37 mouse cellular contexts compared by ENCODE assay signal in the genomic region with DNA sequence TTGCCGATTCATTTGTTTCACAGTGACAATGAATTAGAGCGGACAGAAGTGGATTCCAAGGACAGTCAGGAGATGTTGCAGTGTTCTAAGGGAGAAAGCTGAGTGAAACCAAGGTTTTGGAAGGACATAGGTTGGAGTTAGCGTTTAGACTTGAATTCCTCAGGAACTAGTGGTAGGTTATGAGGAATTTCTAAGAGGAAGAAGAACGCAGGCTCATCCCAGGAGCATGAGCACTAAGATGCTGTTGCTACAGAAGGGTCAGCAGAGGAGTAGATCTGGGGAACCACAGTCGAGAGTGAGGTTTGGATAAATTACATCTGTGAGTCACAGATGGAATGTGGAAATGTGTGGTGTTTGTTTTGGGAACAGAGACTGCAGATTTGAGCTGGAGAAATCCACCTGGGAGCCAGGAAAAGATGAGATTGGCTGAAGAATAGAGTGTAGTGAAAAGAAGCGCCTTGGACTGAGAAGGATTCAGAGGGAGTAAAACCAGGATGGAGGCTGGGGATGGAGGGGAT. TPM values are rescaled to one million over a fixed set of nuclear protein-coding genes. Genes with fewer than 3 reads are reported as not detected.
A peak's percentile ranks its signal among the peaks of the same experiment; 100 is the strongest.
DNase-seq lines count a peak whose midpoint lies in the region; ATAC-seq and TF ChIP-seq lines count a peak whose summit lies in the region.
"Had no signal": no experiment of that assay in that cellular context is flagged by ENCODE, and none has a peak within 500 bp of the region (broad histone marks: within the 10 kb centered on the region; RNA-seq: fewer than 3 reads in every experiment).

No protein-coding gene starts in this region.

- no peak overlapping the region for H3ac ChIP-seq in C2C12 (ENCODE audit: control insufficient read depth, insufficient read length, low read depth)

- WGBS in forebrain, embryonic 11.5 days, result 85% methylated on average over 6 of the region's 6 CpGs

- no peaks in the 10 kb centered on the region for H3K79me3 ChIP-seq in C2C12 (ENCODE audit: low read depth)

- H3K79me2 ChIP-seq in C2C12 (ENCODE audit: control insufficient read depth, insufficient read depth), result peaks cover 14% of the 10 kb centered on the region

- ATAC-seq in forebrain, embryonic 11.5 days (replicated peaks; ENCODE audit: low FRiP score), result no peak
- ATAC-seq: activated CD4-positive, CD25-positive, alpha-beta regulatory T cell, adult 4 months; forebrain, postnatal 0 days; hindbrain, embryonic 16.5 days had no signal

- H3K27me3 ChIP-seq in C2C12 (ENCODE audit: control insufficient read depth, insufficient read depth, insufficient read length), result no peaks in the 10 kb centered on the region
- peaks cover 3% of the 10 kb centered on the region; the same call in 1 of the 2 replicates for H3K27me3 ChIP-seq in forebrain, embryonic 11.5 days (ENCODE audit: control insufficient read depth, insufficient read depth, low read length)
- H3K27me3 ChIP-seq: embryonic facial prominence, embryonic 13.5 days; heart, embryonic 13.5 days; limb, embryonic 13.5 days; lung, embryonic 15.5 days; neural tube, embryonic 13.5 days; stomach, embryonic 15.5 days had no signal

- no peak overlapping the region for H3K4me2 ChIP-seq in forebrain, embryonic 11.5 days (ENCODE audit: low read depth, low read length, severe bottlenecking)
- H3K4me2 ChIP-seq: embryonic facial prominence, embryonic 13.5 days; forebrain, embryonic 12.5 days; heart, embryonic 13.5 days; limb, embryonic 13.5 days; lung, embryonic 15.5 days; midbrain, embryonic 11.5 days; neural tube, embryonic 13.5 days; stomach, embryonic 15.5 days had no signal

- intact Hi-C loops in heart, postnatal 36 days (cut with DNase I), result no loop called here

- H3K27ac ChIP-seq in forebrain, embryonic 11.5 days (ENCODE audit: low read depth, low read length), result no peak overlapping the region
- H3K27ac ChIP-seq: embryonic facial prominence, embryonic 13.5 days; forebrain, embryonic 12.5 days; heart, embryonic 13.5 days; layer of hippocampus, adult 2 months; left cerebral cortex, adult 2 months; limb, embryonic 13.5 days; liver, embryonic 14.5 days; lung, embryonic 15.5 days; neural tube, embryonic 13.5 days; stomach, embryonic 15.5 days had no signal

- TF ChIP-seq CTCF in C2C12 (IDR thresholded peaks at IDR 0.05; ENCODE audit: control insufficient read depth, insufficient read depth, insufficient read length), result no peak

- H3K9ac ChIP-seq in forebrain, embryonic 11.5 days (ENCODE audit: low read length), result no peak overlapping the region
- H3K9ac ChIP-seq: embryonic facial prominence, embryonic 13.5 days; forebrain, embryonic 12.5 days; forebrain, postnatal 0 days; heart, embryonic 13.5 days; limb, embryonic 13.5 days; liver, embryonic 14.5 days; lung, embryonic 15.5 days; neural tube, embryonic 13.5 days; stomach, embryonic 15.5 days had no signal

- H3K9me3 ChIP-seq in forebrain, embryonic 11.5 days (ENCODE audit: control insufficient read depth, low read length), result no peaks in the 10 kb centered on the region
- H3K9me3 ChIP-seq: embryonic facial prominence, embryonic 13.5 days; forebrain, embryonic 12.5 days; heart, embryonic 13.5 days; limb, embryonic 13.5 days; lung, embryonic 15.5 days; neural tube, embryonic 13.5 days; stomach, embryonic 15.5 days had no signal

- peak; percentile 29 to 39 for DNase-seq in heart, adult 18-20 months
- no peak for DNase-seq in heart, postnatal 36 days
- DNase-seq in 3134 (ENCODE audit: extremely low read depth, insufficient read length, low spot score), result peak; percentile 36
- DNase-seq in brain, adult 2 months (ENCODE audit: low read depth, low spot score), result peak; percentile 25
- no peak for DNase-seq in forebrain, embryonic 11.5 days (ENCODE audit: low spot score)
- no peak for DNase-seq in ovary, postnatal 14 days (ENCODE audit: low spot score)
- DNase-seq: adrenal gland, adult 8-10 months; cerebellum, adult 11-12 months; cerebellum, postnatal 10 days; forebrain, postnatal 0 days; gastrocnemius, postnatal 36 days; heart, postnatal 10 days; kidney, adult 18-20 months; kidney, postnatal 36 days; right cerebral cortex, postnatal 25 days had no signal

- H3K4me1 ChIP-seq in forebrain, embryonic 11.5 days (replicated peaks; ENCODE audit: control insufficient read depth, insufficient read depth, low read length), result peaks cover 14% of the 10 kb centered on the region

- H3K4me3 ChIP-seq in C2C12 (ENCODE audit: insufficient read depth, poor library complexity, severe bottlenecking), result no peak overlapping the region
- no peak overlapping the region for H3K4me3 ChIP-seq in forebrain, embryonic 11.5 days (ENCODE audit: low read depth, low read length)
- H3K4me3 ChIP-seq: embryonic facial prominence, embryonic 13.5 days; erythroblast, embryonic 14.5 days; forebrain, embryonic 12.5 days; heart, embryonic 13.5 days; layer of hippocampus, adult 2 months; left cerebral cortex, adult 2 months; limb, embryonic 13.5 days; lung, embryonic 15.5 days; neural tube, embryonic 13.5 days; stomach, embryonic 15.5 days had no signal

- H3K36me3 ChIP-seq in C2C12 (ENCODE audit: control insufficient read depth, insufficient read depth), result peaks cover 45% of the 10 kb centered on the region
- H3K36me3 ChIP-seq in forebrain, embryonic 11.5 days (ENCODE audit: control insufficient read depth, insufficient read depth, low read length), result no peaks in the 10 kb centered on the region
- H3K36me3 ChIP-seq: embryonic facial prominence, embryonic 13.5 days; forebrain, embryonic 12.5 days; lung, embryonic 15.5 days; neural tube, embryonic 13.5 days; stomach, embryonic 15.5 days had no signal

TF ChIP-seq in C2C12, 6 proteins besides CTCF, POLR2A, EP300 and RAD21:
- TF ChIP-seq MAX (IDR thresholded peaks at IDR 0.05), result no peak
- TF ChIP-seq FOSL1 (IDR thresholded peaks at IDR 0.05; ENCODE audit: insufficient read depth, low read length, poor library complexity, severe bottlenecking), result no peak
- peak; percentile 11 for TF ChIP-seq CEBPB (IDR thresholded peaks at IDR 0.05; ENCODE audit: low read depth)

RNA-seq across cellular contexts. Expression of a gene that starts 7.0 kb away (rescaled TPM):
- not detected for total RNA-seq in heart, adult 18-20 months (2021)
- total RNA-seq in heart, postnatal 36 days (2021), result under 1 TPM in 1 of 2 experiments, not detected in 1; 0.14 TPM
- polyA plus RNA-seq in C2C12 (2012; fragmentation: generic; extraction: Trizol), result 0.04 TPM
- polyA plus RNA-seq in forebrain, embryonic 11.5 days (2014; fragmentation: Nextera tagmentation; extraction: Ambion mirVana), result not detected in 2 replicates
- total RNA-seq: adrenal gland, adult 8-10 months; common myeloid progenitor, adult 5-6 weeks; gastrocnemius, postnatal 36 days; heart, adult 8-10 months; layer of hippocampus, adult 2 months; layer of hippocampus, postnatal 14 days; left cerebral cortex, adult 2 months; left cerebral cortex, postnatal 36 days had no signal
- polyA plus RNA-seq: embryonic facial prominence, embryonic 13.5 days; erythroblast, embryonic 14.5 days; forebrain, postnatal 0 days; heart, embryonic 13.5 days; hindbrain, embryonic 16.5 days; intestine, embryonic 14.5 days; kidney, embryonic 16.5 days; limb, embryonic 13.5 days; lung, embryonic 15.5 days; midbrain, embryonic 11.5 days; midbrain, postnatal 0 days; neural tube, embryonic 13.5 days; stomach, embryonic 15.5 days had no signal

RNA-seq across cellular contexts. Expression of a gene that starts 19.1 kb away (rescaled TPM):
- total RNA-seq in heart, adult 18-20 months (2021), result 1 to 10 TPM; 3.3 to 4.4 TPM
- total RNA-seq in heart, postnatal 36 days (2021), result 1 to 10 TPM; 2.5 to 3.8 TPM
- 101 TPM for polyA plus RNA-seq in C2C12 (2012; fragmentation: generic; extraction: Trizol)
- polyA plus RNA-seq in forebrain, embryonic 11.5 days (2014; fragmentation: Nextera tagmentation; extraction: Ambion mirVana), result 75.5 and 79.1 TPM in 2 replicates

RNA-seq across cellular contexts. Expression of a gene that starts 28.0 kb away (rescaled TPM):
- 10 to 100 TPM; 79.0 to 83.2 TPM for total RNA-seq in heart, adult 18-20 months (2021)
- total RNA-seq in heart, postnatal 36 days (2021), result 10 to 100 TPM; 81.1 to 85.3 TPM
- polyA plus RNA-seq in C2C12 (2012; fragmentation: generic; extraction: Trizol), result 470 TPM
- polyA plus RNA-seq in forebrain, embryonic 11.5 days (2014; fragmentation: Nextera tagmentation; extraction: Ambion mirVana), result 211 and 223 TPM in 2 replicates

Comparison
In these comparisons a context has a peak if more than half of its experiments do, and no peak if none do; other contexts are left out.
1. DNase-seq: peak in heart, adult 18-20 months (2 of 2), 3134 (single experiment) and brain, adult 2 months (single experiment); none in heart, postnatal 36 days (0 of 2), forebrain, embryonic 11.5 days (single experiment) and ovary, postnatal 14 days (single experiment).